ENCODE assay signal across 8 mouse cellular contexts in genomic region chr17:48039232-48039866, GRCm38 (mm10). TPM values are rescaled to one million over a fixed set of nuclear protein-coding genes. Genes with fewer than 3 reads are reported as not detected.
DNase-seq lines count a peak whose midpoint lies in the region; ATAC-seq and TF ChIP-seq lines count a peak whose summit lies in the region.

No protein-coding gene starts in this region.

- H3K4me1 ChIP-seq in forebrain, postnatal 0 days (ENCODE audit: insufficient read depth): no peaks in the 10 kb centered on the region
- peaks cover 8% of the 10 kb centered on the region for H3K4me1 ChIP-seq in hindbrain, embryonic 11.5 days (replicated peaks; ENCODE audit: control insufficient read depth, insufficient read depth, low read length)
- H3K4me1 ChIP-seq in limb, embryonic 13.5 days: peaks cover 40% of the 10 kb centered on the region
- peaks cover 15% of the 10 kb centered on the region for H3K4me1 ChIP-seq in midbrain, embryonic 14.5 days (ENCODE audit: control insufficient read depth, insufficient read depth, low read length)
- peaks cover 7% of the 10 kb centered on the region; the same call in 1 of the 2 replicates for H3K4me1 ChIP-seq in stomach, postnatal 0 days (replicated peaks; ENCODE audit: control insufficient read depth, insufficient read depth)

- no peaks in the 10 kb centered on the region for H3K36me3 ChIP-seq in forebrain, postnatal 0 days (ENCODE audit: insufficient read depth)
- H3K36me3 ChIP-seq in hindbrain, embryonic 11.5 days (ENCODE audit: control insufficient read depth, insufficient read depth, low read length): no peaks in the 10 kb centered on the region
- no peaks in the 10 kb centered on the region for H3K36me3 ChIP-seq in limb, embryonic 13.5 days
- no peaks in the 10 kb centered on the region for H3K36me3 ChIP-seq in midbrain, embryonic 14.5 days (ENCODE audit: control insufficient read depth, insufficient read depth, low read length)
- no peaks in the 10 kb centered on the region for H3K36me3 ChIP-seq in stomach, postnatal 0 days (ENCODE audit: control insufficient read depth, insufficient read depth, low read length)

- WGBS in forebrain, postnatal 0 days: 17% methylated on average over 14 of the region's 14 CpGs
- 8% methylated on average over 14 of the region's 14 CpGs for WGBS in hindbrain, embryonic 11.5 days
- 7% methylated on average over 14 of the region's 14 CpGs for WGBS in limb, embryonic 13.5 days
- WGBS in midbrain, embryonic 14.5 days: 12% methylated on average over 14 of the region's 14 CpGs
- WGBS in stomach, postnatal 0 days: 18% methylated on average over 14 of the region's 14 CpGs

- peak; percentile 19 for DNase-seq in 416B (ENCODE audit: low read depth)
- peak; percentile 73 for DNase-seq in adrenal gland, postnatal 25 days
- DNase-seq in forebrain, postnatal 0 days: no peak
- peak; percentile 67 for DNase-seq in hindbrain, embryonic 11.5 days (ENCODE audit: low spot score)
- DNase-seq in midbrain, embryonic 14.5 days: peak; percentile 58
- peak; percentile 83 for DNase-seq in stomach, postnatal 0 days (ENCODE audit: low spot score)
- no peak for DNase-seq in frontal cortex, adult 2 months (ENCODE audit: extremely low spot score in 1 of 2, low spot score in 1 of 2)

- H3K27ac ChIP-seq in forebrain, postnatal 0 days (ENCODE audit: low read depth, low read length): no peak overlapping the region
- 0 out of 2 replicates have a peak overlapping the region, but pooled peaks have one; percentile 36 for H3K27ac ChIP-seq in hindbrain, embryonic 11.5 days (ENCODE audit: low read depth, low read length)
- H3K27ac ChIP-seq in limb, embryonic 13.5 days: peak overlapping the region; percentile 84
- H3K27ac ChIP-seq in midbrain, embryonic 14.5 days (replicated peaks; ENCODE audit: low read depth, low read length): no peak overlapping the region
- H3K27ac ChIP-seq in stomach, postnatal 0 days (replicated peaks): peak overlapping the region; percentile 58

- H3K4me3 ChIP-seq in forebrain, postnatal 0 days (ENCODE audit: low read depth, low read length): no peak overlapping the region
- H3K4me3 ChIP-seq in hindbrain, embryonic 11.5 days (ENCODE audit: low read depth, low read length): no peak overlapping the region
- H3K4me3 ChIP-seq in limb, embryonic 13.5 days: peak overlapping the region; percentile 16; the same call in 1 of the 2 replicates
- H3K4me3 ChIP-seq in midbrain, embryonic 14.5 days (replicated peaks; ENCODE audit: low read depth, low read length): no peak overlapping the region
- H3K4me3 ChIP-seq in stomach, postnatal 0 days (ENCODE audit: low read depth, low read length): peak overlapping the region; percentile 18

- no peak overlapping the region for H3K9ac ChIP-seq in forebrain, postnatal 0 days
- H3K9ac ChIP-seq in hindbrain, embryonic 11.5 days (ENCODE audit: low read depth, low read length): no peak overlapping the region
- H3K9ac ChIP-seq in limb, embryonic 13.5 days: no peak overlapping the region
- no peak overlapping the region for H3K9ac ChIP-seq in midbrain, embryonic 14.5 days (replicated peaks; ENCODE audit: low read length)
- H3K9ac ChIP-seq in stomach, postnatal 0 days (ENCODE audit: low read length): peak overlapping the region; percentile 41; the same call in 1 of the 2 replicates

- no peak for TF ChIP-seq EP300 in stomach, postnatal 0 days (optimal IDR thresholded peaks at IDR 0.05)

- TF ChIP-seq CTCF in forebrain, postnatal 0 days (IDR thresholded peaks at IDR 0.05; ENCODE audit: low read depth): no peak
- TF ChIP-seq CTCF in stomach, postnatal 0 days (IDR thresholded peaks at IDR 0.05; ENCODE audit: low read depth): no peak

- H3K27me3 ChIP-seq in forebrain, postnatal 0 days (ENCODE audit: insufficient read depth, low read length): peaks cover 12% of the 10 kb centered on the region
- no peaks in the 10 kb centered on the region for H3K27me3 ChIP-seq in hindbrain, embryonic 11.5 days (ENCODE audit: control insufficient read depth, insufficient read depth, low read length)
- H3K27me3 ChIP-seq in limb, embryonic 13.5 days: peaks cover 10% of the 10 kb centered on the region; the same call in 1 of the 2 replicates
- no peaks in the 10 kb centered on the region for H3K27me3 ChIP-seq in midbrain, embryonic 14.5 days (ENCODE audit: control insufficient read depth, insufficient read depth, low read length)
- no peaks in the 10 kb centered on the region for H3K27me3 ChIP-seq in stomach, postnatal 0 days (ENCODE audit: control insufficient read depth, insufficient read depth, low read length)

- ATAC-seq in forebrain, postnatal 0 days: peak; percentile 47; the same call in 1 of the 2 replicates
- ATAC-seq in hindbrain, embryonic 11.5 days (ENCODE audit: low FRiP score): peak; percentile 71
- ATAC-seq in limb, embryonic 13.5 days (ENCODE audit: low FRiP score, low read depth): peak; percentile 69; the same call in 1 of the 2 replicates
- ATAC-seq in midbrain, embryonic 14.5 days (ENCODE audit: low FRiP score, low TSS enrichment): peak; percentile 68; the same call in 1 of the 2 replicates
- ATAC-seq in stomach, postnatal 0 days (ENCODE audit: low FRiP score, low TSS enrichment): peak; percentile 88

- H3K9me3 ChIP-seq in forebrain, postnatal 0 days (ENCODE audit: low read length): no peaks in the 10 kb centered on the region
- H3K9me3 ChIP-seq in hindbrain, embryonic 11.5 days (ENCODE audit: control insufficient read depth, low read length): no peaks in the 10 kb centered on the region
- no peaks in the 10 kb centered on the region for H3K9me3 ChIP-seq in limb, embryonic 13.5 days
- no peaks in the 10 kb centered on the region for H3K9me3 ChIP-seq in midbrain, embryonic 14.5 days (ENCODE audit: control insufficient read depth, low read length)
- no peaks in the 10 kb centered on the region for H3K9me3 ChIP-seq in stomach, postnatal 0 days (ENCODE audit: control insufficient read depth, low read length)

- H3K4me2 ChIP-seq in forebrain, postnatal 0 days (ENCODE audit: low read depth): 0 out of 2 replicates have a peak overlapping the region, but pooled peaks have one; percentile 5
- H3K4me2 ChIP-seq in hindbrain, embryonic 11.5 days (replicated peaks; ENCODE audit: low read depth, low read length): peak overlapping the region; percentile 28
- peak overlapping the region; percentile 56 for H3K4me2 ChIP-seq in limb, embryonic 13.5 days (replicated peaks)
- H3K4me2 ChIP-seq in midbrain, embryonic 14.5 days (ENCODE audit: low read length): peak overlapping the region; percentile 28
- peak overlapping the region; percentile 47 for H3K4me2 ChIP-seq in stomach, postnatal 0 days (replicated peaks; ENCODE audit: low read depth)

RNA-seq across cellular contexts. Expression of gene 1700122O11Rik, which starts 1.3 kb away (rescaled TPM):
- total RNA-seq in adrenal gland, postnatal 25 days (2021): not detected in 2 replicates
- not detected in 2 replicates for total RNA-seq in forebrain, postnatal 0 days (2014; rRNA removed)
- polyA plus RNA-seq in forebrain, postnatal 0 days (2015; fragmentation: Nextera tagmentation; extraction: Ambion mirVana): not detected in 2 replicates
- not detected in 2 replicates for polyA plus RNA-seq in hindbrain, embryonic 11.5 days (2014; fragmentation: Nextera tagmentation; extraction: Ambion mirVana)
- not detected in 2 replicates for polyA plus RNA-seq in limb, embryonic 13.5 days (2015; fragmentation: Nextera tagmentation; extraction: Ambion mirVana)
- polyA plus RNA-seq in midbrain, embryonic 14.5 days (2014; fragmentation: Nextera tagmentation; extraction: Ambion mirVana): not detected in 2 replicates
- not detected in 2 replicates for polyA plus RNA-seq in stomach, postnatal 0 days (2015; fragmentation: Nextera tagmentation; extraction: Ambion mirVana)
- polyA plus RNA-seq in frontal cortex, adult 2 months (2012; rRNA removed): not detected in 2 replicates

RNA-seq across cellular contexts. Expression of gene 1700067P10Rik, which starts 49.8 kb away (rescaled TPM):
- total RNA-seq in adrenal gland, postnatal 25 days (2021): not detected in 2 replicates
- not detected in 2 replicates for total RNA-seq in forebrain, postnatal 0 days (2014; rRNA removed)
- not detected in 2 replicates for polyA plus RNA-seq in forebrain, postnatal 0 days (2015; fragmentation: Nextera tagmentation; extraction: Ambion mirVana)
- polyA plus RNA-seq in hindbrain, embryonic 11.5 days (2014; fragmentation: Nextera tagmentation; extraction: Ambion mirVana): not detected in 2 replicates
- polyA plus RNA-seq in limb, embryonic 13.5 days (2015; fragmentation: Nextera tagmentation; extraction: Ambion mirVana): not detected in 2 replicates
- polyA plus RNA-seq in midbrain, embryonic 14.5 days (2014; fragmentation: Nextera tagmentation; extraction: Ambion mirVana): not detected in 2 replicates
- polyA plus RNA-seq in stomach, postnatal 0 days (2015; fragmentation: Nextera tagmentation; extraction: Ambion mirVana): not detected in 2 replicates
- 0.15 and 0.42 TPM in 2 replicates for polyA plus RNA-seq in frontal cortex, adult 2 months (2012; rRNA removed)

Comparison
In these comparisons a context has a peak if more than half of its experiments do, and no peak if none do; other contexts are left out.
1. DNase-seq: peak in 416B (single experiment), adrenal gland, postnatal 25 days (single experiment), hindbrain, embryonic 11.5 days (single experiment), midbrain, embryonic 14.5 days (single experiment) and stomach, postnatal 0 days (single experiment); none in forebrain, postnatal 0 days (single experiment) and frontal cortex, adult 2 months (0 of 2).
2. H3K27ac ChIP-seq: peak in hindbrain, embryonic 11.5 days (single experiment), limb, embryonic 13.5 days (single experiment) and stomach, postnatal 0 days (single experiment); none in forebrain, postnatal 0 days (single experiment) and midbrain, embryonic 14.5 days (single experiment).
3. H3K4me2 ChIP-seq: peak in every context shown above with its lines; median percentile 56 in limb, embryonic 13.5 days; 47 in stomach, postnatal 0 days; 28 in hindbrain, embryonic 11.5 days; 28 in midbrain, embryonic 14.5 days; 5 in forebrain, postnatal 0 days.
4. H3K4me3 ChIP-seq: peak in limb, embryonic 13.5 days (single experiment) and stomach, postnatal 0 days (single experiment); none in forebrain, postnatal 0 days (single experiment), hindbrain, embryonic 11.5 days (single experiment) and midbrain, embryonic 14.5 days (single experiment).
5. Peak in every context shown above with its lines, with median percentiles within 50 percentile points of each other: ATAC-seq.